ENCODE assay signal across 8 mouse cellular contexts in genomic region chr5:123368869-123369488, GRCm38 (mm10). TPM values are rescaled to one million over a fixed set of nuclear protein-coding genes. Genes with fewer than 3 reads are reported as not detected.
DNase-seq lines count a peak whose midpoint lies in the region; ATAC-seq and TF ChIP-seq lines count a peak whose summit lies in the region.

No protein-coding gene starts in this region.

- TF ChIP-seq POLR2A in testis, adult 2 months (IDR thresholded peaks at IDR 0.05; ENCODE audit: control insufficient read depth, low read depth, low read length), result no peak
- TF ChIP-seq POLR2A in brain, embryonic 14.5 days (IDR thresholded peaks at IDR 0.05; ENCODE audit: borderline replicate concordance, extremely low read depth, insufficient read depth, insufficient read length, poor library complexity, severe bottlenecking), result no peak

- no peak overlapping the region for H3K4me3 ChIP-seq in testis, adult 2 months (ENCODE audit: control insufficient read depth, low read depth, low read length)

- DNase-seq in heart, postnatal 4 days, result peak; percentile 56
- DNase-seq in heart, adult 11 months, result no peak
- DNase-seq in testis, postnatal 14 days (ENCODE audit: low spot score), result no peak
- peak; percentile 74 for DNase-seq in brain, embryonic 14.5 days (ENCODE audit: low read depth)
- peak; percentile 60 to 67 for DNase-seq in kidney, postnatal 25 days
- no peak for DNase-seq in ovary, postnatal 14 days (ENCODE audit: low spot score)

- ATAC-seq in neutrophil, adult 5-6 weeks (ENCODE audit: extremely low read depth, insufficient number of reproducible peaks, low FRiP score, poor library complexity, severe bottlenecking), result peak; percentile 73; the same call in 1 of the 2 replicates

- no peaks in the 10 kb centered on the region for H3K27me3 ChIP-seq in testis, adult 2 months (ENCODE audit: control insufficient read depth, insufficient read depth, low read length)

- no peaks in the 10 kb centered on the region for H3K36me3 ChIP-seq in testis, adult 2 months (ENCODE audit: control insufficient read depth, insufficient read depth, low read length)

- H3K4me1 ChIP-seq in testis, adult 2 months (ENCODE audit: control insufficient read depth, insufficient read depth, low read length), result peaks cover 3% of the 10 kb centered on the region

- H3K27ac ChIP-seq in testis, adult 2 months (ENCODE audit: control insufficient read depth, insufficient read depth, low read depth, low read length), result no peak overlapping the region

- TF ChIP-seq CTCF in testis, adult 2 months (IDR thresholded peaks at IDR 0.05; ENCODE audit: control insufficient read depth, insufficient read depth, insufficient replicate concordance, low read depth, low read length), result peak; percentile 97
- peak; percentile 93 for TF ChIP-seq CTCF in brain, embryonic 14.5 days (IDR thresholded peaks at IDR 0.05; ENCODE audit: borderline replicate concordance, extremely low read depth, insufficient read depth, insufficient read length)

RNA-seq across cellular contexts. Expression of gene Bcl7a, which starts 25.3 kb away (rescaled TPM):
- 10 to 100 TPM; 14.1 to 14.8 TPM for total RNA-seq in heart, postnatal 4 days (2021)
- polyA plus RNA-seq in testis, adult 2 months (2012; rRNA removed), result 0.73 and 0.88 TPM in 2 replicates
- 46.4 and 53.2 TPM in 2 replicates for polyA plus RNA-seq in brain, embryonic 14.5 days (2012; rRNA removed)
- 26.6 and 28.3 TPM in 2 replicates for total RNA-seq in neutrophil, adult 5-6 weeks (2017)

RNA-seq across cellular contexts. Expression of gene Mlxip, which starts 25.6 kb away (rescaled TPM):
- 10 to 100 TPM; 19.2 to 21.0 TPM for total RNA-seq in heart, postnatal 4 days (2021)
- polyA plus RNA-seq in testis, adult 2 months (2012; rRNA removed), result 17.4 and 18.8 TPM in 2 replicates
- 37.5 TPM in 2 replicates for polyA plus RNA-seq in brain, embryonic 14.5 days (2012; rRNA removed)
- 50.7 and 57.7 TPM in 2 replicates for total RNA-seq in neutrophil, adult 5-6 weeks (2017)

Comparison
In these comparisons a context has a peak if more than half of its experiments do, and no peak if none do; other contexts are left out.
1. DNase-seq: peak in heart, postnatal 4 days (single experiment), brain, embryonic 14.5 days (single experiment) and kidney, postnatal 25 days (2 of 2); none in heart, adult 11 months (single experiment), testis, postnatal 14 days (single experiment) and ovary, postnatal 14 days (single experiment).